Mouse (Mus musculus) spleen, embryonic (tissue): ENCODE measurements around the gene Csmd2.

ENCODE experiments used
- CTCF ChIA-PET: fragments of 350-600 bp; sonication (Branson Sonifier 250); formaldehyde crosslinking; loops from one replicate; lab custom pipeline; 2022; lab: Charles Lee

The Csmd2 gene

DNA sequence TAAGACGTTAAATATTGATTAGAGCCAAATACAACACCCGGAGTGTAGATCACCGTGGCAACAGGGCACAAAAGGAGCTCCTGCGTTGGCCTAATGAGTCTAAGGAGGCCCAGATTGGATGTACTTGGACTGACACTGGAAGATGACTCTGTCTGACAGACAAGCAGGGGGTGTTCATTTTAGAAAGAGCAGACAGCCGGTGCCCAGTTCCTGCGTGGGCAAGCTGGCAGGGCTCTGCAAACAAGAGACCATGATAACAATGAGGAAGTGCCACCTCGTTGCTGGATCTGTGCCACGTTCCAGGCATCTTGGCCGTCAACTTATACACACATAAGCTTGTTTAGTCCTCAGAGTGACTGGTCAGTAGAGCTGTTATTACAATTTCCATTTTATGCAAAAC lies 342.9 kb downstream of the Csmd2 start:
- CTCF ChIA-PET = no interaction called here

DNA sequence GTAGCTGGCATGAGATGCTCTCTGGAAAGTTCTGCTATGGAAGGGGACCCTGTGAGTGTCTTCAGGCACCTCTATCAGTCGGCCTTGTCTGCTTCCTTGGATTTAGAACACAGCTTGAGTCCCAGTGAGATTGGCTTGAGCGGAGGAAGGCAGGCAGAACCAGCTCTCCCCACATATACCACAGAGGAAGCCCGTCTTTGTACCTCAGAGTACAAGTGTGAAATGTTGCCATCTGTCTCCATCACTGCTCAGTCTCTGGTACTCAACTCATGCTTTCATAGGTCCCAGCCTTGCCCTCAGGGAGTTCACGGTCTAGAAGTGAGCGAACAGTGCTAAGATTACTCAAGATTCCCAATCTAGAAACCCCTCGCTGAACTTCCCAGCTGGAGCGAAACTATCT lies 352.8 kb downstream of the Csmd2 start:
- CTCF ChIA-PET = no interaction called here

DNA sequence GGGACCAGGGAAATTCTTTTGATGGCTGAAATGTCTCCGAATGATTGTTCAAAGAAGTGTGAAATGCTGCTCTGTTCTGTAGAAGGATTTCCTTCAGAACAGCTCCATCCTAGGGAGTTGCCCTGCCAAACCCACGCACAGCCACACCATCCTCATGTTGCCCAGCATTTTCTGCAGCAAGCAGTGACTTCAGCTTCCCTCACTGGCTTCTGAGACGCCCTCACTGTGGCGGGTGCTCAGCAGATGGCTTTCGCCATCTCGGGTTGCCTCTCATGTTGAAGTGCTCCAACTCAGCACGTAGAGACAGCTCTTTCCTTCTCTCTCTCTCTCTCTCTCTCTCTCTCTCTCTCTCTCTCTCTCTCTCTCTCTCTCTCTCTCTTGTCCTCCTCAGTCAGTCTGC lies 353.7 kb downstream of the Csmd2 start:
- CTCF ChIA-PET = no interaction called here

DNA sequence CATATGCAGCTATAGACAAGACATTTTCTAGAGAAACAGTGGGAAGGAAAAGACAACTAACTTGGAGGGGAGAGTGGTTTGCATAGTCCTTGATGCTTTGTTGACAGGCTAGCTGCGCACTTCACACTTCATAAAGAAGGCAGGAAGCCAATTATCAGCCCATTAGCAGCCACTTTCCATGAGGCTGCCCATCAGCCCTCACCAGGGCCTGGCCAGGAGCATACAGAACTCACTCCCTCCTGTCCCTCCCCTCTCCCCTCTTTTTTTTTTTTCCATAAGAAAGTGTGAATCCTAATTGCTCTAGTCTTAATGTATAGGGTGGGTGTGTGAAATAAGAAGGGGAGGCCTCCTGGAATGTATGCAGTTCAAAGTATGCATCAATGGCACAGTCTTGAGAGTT lies 354.6 kb downstream of the Csmd2 start:
- CTCF ChIA-PET = no interaction called here

DNA sequence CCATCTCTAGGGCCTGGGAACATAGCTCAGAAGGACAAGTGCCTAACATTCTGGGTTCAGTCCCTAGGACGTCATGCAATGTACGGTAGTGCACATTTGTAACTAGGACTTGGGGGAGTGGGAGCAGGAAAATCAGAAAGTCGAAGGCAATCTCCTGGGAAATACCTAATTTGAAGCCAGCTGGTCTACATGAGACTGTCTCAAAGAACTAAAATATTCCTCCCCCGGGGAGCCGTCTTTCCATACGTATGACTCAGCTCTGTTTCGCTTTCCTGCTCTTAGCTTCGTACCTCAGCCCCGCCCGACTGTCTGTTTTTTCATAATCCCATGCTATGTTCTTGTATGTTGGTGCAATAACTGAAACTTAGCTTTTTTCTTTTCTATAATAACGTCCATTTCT lies 371.1 kb downstream of the Csmd2 start:
- CTCF ChIA-PET = no interaction called here

DNA sequence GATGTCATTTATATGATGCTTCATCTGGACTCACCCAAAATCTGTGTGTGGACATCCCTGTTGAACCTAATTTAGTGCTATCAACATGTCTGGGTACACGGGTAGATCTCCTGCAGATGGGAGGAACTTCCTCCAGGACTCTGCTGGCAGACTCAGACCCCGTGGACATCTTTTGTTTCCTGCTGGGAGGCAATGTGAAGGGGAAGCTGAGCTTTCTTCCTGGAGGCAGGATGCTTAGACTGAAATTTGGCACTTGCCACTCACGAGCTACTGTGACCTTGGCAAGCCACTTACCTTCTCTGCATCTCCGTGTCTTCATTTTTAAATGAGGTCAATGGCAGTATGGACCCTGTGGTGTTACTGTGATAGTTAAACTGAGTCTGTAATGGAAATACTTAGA lies 378.2 kb downstream of the Csmd2 start:
- CTCF ChIA-PET = no interaction called here

DNA sequence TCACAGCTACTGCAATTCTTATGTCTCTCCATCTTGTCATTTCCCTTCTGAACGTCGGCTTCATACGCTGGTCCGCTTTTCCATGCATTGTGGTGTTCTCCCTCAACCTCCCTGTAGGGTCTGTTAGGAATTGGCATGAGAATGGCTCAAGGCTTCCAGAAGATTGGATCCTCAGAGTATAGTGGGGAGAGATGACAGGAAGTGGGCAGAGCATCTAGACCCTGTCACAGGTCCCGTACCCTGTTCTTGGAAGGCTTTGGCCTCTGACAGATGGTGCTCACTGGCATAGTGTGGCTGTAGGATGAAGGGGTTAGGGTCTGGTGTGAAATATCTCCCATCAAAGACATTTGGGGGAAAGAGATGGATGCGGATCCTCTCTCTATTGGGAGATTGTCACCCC lies 380.4 kb downstream of the Csmd2 start:
- CTCF ChIA-PET = no interaction called here

DNA sequence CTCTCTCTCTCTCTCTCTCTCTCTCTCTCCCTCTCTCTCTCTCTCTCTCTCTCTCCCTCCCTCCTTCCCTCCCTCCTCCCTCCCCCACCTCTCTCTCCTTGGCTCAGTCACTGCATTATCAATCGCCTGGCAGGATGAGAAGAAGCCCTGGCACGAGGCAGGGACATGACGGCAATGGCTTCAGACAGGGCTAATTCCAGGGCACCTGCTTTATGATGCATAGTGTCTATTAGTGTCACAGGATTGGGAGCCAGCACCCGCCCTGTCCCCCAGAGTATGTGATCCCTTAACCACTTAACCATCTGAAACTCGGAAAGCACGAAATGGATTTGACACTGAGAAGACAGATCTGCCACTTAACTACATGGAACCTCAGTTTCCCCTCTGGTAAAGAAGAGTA lies 384.1 kb downstream of the Csmd2 start:
- CTCF ChIA-PET = no interaction called here

DNA sequence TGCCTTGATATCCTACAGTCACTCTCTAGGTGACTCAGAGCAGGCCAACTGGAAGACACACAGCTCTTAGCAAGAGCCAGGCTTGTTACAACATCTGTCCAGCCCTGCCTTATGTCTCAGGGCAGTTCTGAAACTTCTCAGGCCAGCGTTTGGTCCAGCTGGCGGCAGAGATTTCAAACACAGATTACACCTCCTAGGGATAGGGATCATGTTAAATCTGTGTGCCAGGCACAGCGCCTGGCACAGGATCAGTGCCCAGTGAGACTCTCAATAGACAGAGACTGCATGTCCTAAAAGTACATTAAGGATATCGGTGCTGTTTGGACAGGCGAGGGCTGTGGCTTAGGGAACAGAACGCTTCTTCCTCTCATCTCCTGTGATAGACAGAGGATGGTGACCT lies 385.5 kb downstream of the Csmd2 start:
- CTCF ChIA-PET = no interaction called here

DNA sequence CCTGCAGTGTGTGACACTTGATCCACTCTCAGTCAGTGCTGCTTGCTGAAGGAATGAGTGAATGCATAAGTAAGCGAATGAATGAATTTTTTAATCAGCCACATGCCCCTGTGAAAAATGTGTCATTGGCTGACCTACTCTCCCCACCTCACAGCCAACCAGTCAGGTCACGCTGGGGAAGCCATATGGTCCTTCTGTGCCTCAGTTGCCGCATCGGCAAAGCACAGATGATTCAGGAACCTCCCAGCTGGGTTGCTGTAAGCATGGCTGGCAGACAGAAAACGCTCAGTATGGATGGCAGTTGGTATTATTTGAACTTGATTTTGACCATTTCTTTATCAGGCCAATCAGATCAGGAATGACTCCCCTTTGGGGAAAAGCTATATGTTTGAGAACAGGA lies 386.4 kb downstream of the Csmd2 start:
- CTCF ChIA-PET = no interaction called here

DNA sequence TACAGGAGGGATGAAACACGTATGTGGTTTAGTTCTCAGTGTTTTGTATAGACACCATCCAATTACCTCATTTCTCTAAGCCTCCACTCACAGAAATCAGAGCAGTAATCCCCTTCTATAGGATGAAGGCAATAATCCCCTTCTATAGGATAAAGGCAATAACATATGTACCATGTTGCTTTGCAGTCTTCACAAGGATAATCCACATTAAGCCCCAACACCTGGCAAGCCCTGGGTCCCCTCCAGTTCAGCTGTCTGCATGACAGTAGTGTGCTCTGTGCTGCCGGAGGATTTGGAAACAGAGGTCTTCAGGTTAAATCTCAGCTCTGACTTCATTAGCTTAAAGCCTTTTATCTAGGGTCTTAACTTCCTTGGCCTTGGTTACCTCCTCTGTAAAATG lies 391.3 kb downstream of the Csmd2 start:
- CTCF ChIA-PET = no interaction called here

DNA sequence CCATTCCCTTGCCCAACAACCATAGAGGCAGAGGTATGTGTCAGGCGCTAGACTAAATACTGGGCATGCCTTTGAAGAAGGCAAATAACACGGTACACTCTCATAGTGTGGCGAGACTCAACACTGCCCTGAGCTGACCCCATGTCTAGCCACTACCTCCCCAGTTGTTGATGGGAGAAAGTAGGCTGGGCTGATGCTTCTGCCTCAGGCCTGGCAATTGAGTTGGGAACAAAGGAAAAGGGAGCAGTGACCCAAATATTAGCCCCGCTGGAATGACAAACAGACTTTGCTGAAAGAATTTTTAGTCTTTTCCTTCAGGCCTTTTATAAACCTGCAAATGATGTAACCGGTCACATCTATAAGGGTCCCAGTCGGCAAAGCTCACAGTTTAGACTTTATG lies 393.7 kb downstream of the Csmd2 start:
- CTCF ChIA-PET = no interaction called here

DNA sequence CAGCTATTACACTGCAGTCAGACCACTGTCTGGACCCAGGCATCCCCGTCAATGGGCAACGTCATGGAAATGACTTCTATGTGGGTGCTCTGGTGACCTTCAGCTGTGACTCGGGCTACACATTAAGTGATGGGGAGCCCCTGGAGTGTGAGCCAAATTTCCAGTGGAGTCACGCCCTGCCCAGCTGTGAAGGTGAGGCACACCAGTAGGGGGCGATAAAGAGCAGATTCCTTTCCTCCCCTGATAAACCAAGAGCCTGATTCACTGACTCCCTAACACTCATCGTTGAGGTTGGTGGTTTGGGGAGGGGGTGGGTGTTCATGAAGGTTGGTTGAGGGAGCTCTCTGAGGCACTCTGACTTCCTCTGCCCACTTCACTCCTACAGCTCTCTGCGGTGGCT lies 396.1 kb downstream of the Csmd2 start:
- CTCF ChIA-PET = no interaction called here

DNA sequence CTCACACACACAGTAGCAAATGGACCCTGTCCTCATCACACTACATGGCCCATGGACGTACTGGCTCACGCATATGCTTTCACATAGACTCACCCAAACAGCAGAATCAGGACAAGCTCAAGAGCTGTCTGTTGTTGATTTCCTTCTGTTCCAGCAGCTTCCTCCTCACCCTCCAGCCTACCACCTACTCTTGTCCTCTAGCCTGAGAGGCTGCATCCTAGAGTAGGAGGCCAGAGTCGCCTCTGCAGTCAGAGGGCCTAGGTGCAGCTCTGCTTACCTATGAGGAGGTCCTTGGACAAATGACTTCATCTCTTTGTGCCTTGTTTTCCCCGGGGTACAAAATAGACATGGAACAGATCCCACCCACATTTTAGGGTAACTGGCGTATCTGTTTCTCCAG lies 403.8 kb downstream of the Csmd2 start:
- CTCF ChIA-PET = no interaction called here

DNA sequence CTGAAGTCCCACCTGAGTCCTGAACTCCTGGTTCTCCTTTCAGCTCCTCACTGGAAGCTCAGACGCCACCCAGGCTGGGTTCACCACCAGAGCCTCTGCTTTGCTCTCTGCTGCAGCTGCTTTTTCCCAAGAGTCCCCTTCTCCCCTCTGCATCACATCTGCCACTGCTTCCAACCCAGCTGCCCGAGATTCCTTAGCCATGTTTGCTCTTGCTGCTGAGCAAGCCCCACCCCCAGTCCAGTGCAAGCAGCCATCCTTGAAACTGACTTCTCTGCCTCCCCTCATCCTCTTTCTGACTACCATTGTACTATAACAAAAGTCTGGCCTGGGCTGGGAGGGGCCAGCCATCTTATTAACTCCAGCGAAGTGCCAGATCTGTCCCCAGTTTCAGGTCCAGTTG lies 404.6 kb downstream of the Csmd2 start:
- CTCF ChIA-PET = no interaction called here

DNA sequence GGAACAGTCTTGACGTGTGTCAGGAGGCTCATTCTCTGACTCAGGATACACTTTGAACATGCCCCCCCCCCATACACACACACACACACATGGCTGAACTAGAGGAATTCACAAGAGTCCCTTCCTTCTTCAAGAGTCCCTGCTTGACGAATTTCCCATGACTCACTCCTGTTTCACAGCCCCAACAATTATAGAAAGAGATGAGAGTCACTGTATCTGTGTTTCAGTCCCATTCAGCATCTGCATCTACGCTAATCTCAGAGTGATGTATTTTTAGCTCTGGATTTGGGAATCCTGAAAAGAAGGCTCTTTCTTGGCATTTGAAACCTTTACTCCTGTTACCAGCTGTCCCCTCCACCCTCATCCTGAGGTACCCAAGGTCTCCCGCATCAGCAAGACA lies 406.2 kb downstream of the Csmd2 start:
- CTCF ChIA-PET = no interaction called here

DNA sequence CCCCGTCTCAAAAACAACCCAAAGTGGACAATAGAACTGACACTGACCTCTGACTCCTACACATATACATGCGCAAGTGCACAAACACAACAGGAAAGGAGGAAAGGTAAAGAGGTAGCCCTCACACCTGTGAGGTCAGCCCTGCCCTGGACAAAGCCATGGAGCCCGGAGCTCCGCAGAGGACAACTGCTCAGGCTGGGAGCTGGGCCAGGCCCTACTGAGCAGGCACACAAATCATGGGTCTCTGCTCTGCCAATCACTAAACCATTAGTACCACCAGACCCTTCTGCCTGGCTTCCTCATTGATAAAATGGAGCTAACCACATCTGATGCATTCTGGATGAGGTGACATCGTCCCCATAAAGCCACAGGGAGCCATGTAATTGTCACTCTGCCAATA lies 409.0 kb downstream of the Csmd2 start:
- CTCF ChIA-PET = no interaction called here

DNA sequence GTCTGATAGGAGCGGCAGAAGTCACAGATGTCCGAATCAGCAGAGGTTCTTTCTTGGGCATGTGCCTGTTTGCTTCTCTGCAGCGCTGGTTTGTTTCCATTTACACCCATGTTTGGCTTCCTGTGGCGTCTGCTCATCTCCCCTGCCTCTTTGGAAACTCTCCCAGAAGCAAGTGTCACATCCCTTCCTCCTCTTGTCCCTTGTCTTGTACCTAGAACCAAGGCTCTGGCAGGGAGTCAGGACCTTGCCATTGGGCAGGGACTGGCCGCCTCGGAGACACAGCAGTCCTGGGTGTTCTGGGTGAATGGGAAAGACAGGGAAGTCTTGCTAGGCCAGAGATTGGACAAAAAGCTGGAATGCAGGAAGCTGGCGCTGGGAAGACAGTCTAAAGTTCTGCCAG lies 410.1 kb downstream of the Csmd2 start:
- CTCF ChIA-PET = no interaction called here

DNA sequence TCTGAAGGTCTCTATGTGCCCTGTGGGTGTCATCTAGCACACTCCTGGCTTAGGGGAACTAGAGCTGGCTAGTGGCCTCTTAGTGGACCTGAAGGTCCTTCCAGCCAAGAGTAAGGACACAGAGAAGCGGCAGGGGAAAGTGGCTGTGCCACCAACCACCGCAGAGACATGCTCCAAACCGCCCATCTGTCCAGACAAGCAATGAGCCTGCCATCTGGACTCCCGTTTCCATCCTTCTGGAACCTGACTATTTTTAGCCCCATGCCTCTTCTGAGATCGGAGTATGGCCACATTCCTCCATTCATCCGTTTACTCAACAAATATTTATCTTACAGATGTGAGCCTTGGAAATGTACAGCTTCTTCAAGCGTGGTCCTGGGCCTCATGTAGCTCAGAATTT lies 411.3 kb downstream of the Csmd2 start:
- CTCF ChIA-PET = no interaction called here

DNA sequence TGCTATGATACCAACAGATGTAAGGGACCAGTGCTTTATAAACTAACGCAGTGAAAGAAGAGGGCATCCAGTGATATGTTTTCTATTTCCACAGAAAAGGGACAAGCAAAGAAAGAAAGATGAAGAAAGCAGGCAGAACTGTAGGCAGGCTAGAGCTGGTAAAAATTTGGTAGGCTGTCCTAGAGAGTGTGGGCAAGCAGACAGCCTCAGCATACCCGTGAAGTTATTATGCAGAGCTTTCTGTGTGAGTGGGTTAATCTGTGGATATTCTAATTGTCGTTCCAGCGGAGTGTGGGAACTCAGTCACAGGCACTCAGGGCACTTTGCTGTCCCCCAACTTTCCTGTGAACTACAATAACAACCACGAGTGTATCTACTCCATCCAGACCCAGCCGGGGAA lies 412.4 kb downstream of the Csmd2 start:
- CTCF ChIA-PET = no interaction called here

DNA sequence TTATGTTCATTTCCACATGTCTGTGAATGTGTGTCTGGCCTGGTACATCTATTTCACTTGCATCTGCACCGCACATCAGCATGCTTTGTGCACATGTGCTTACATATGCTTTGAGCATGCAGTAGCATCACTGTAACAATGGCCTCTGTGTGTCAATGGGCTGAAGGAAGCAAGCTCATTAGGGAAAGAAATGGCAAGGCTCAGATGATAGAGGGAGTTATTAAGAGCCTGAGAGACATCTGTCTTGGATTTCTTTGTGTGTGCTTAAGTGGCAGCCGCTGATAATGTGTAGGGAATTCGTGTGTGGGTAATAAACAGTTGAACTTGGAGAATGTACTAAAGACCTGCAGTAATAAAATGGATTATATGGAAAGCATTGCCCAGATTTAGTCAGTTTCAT lies 413.9 kb downstream of the Csmd2 start:
- CTCF ChIA-PET = no interaction called here

DNA sequence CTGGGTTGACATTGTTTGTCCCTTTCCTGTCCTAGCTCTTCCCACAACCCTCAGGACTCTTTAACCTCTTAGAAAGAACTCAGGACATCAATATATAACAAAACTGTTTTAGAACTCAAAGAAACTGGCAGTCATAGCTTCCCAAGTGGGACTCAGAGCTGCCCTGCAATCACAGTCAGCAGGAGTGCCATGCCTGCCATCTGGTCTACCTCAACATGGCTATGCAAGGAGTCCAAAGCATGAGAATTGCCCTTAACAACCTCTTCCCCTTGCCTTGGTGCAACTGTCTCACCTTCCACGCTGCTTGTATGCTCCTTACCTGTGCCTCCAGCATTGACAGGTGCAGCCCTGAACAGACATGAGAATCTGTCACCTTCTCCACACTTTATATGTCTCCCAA lies 415.0 kb downstream of the Csmd2 start:
- CTCF ChIA-PET = no interaction called here

DNA sequence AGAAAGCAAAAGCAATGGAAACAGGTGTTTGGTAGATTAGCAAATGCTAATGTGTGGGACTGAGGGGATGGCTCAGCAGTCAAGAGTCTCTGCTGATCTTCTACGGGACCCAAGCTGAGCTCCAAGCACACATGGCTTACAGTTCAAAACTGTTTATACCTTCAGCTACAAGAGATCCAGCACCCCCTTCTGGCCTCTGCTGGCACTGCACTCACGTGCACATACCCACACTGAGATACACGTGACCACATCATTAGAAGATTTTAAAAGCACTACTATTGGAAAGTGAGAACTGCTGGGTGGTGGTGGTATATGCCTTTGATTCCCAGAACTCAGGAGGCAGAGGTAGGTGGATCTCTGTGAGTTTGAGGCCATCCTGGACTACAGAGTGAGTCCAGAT lies 417.9 kb downstream of the Csmd2 start:
- CTCF ChIA-PET = no interaction called here

DNA sequence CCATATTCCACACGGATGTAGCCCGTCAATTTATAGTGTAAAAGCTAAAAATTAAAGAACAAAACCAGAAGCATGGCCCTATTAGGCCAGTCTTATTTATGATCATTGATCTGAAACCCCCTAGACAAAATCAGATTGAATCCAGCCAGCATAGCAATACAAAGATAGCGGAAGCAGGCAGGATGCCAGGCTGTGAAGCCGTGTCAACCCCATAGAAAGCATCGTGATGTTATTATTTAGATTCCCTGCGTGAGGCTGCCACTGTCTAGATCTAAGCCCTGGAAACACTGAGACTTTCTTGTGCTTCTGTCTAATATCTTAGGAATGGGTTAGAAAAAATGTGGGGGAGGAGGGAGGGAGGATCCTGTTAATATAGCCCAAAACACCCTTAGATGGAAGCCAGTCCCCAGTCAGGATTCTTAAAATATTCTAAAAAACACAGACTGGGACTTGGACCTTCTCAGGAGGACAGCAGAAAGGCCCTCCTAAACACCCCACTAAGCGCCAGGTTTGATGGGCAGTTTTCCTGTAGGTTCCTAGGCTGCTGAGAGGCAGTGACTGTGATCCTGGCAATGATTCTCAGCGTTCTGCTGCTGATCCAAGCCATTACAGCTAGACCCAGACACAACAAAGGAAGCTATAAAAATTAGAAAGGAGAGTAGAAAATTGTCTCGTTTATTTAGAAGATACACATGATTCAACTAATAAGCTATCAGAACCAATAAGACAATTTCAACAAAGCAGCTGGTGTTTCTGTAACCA lies 419.6 kb downstream of the Csmd2 start:
- CTCF ChIA-PET = interaction anchor here (0.6 kb wide), 1 partner anchor 257 kb away, joined by 3 read pairs; no protein-coding TSS in a partner anchor
